Mouse (Mus musculus): ENCODE data around the gene Tarsl2. TPM values are rescaled to one million over a fixed set of nuclear protein-coding genes. Genes with fewer than 3 reads are reported as not detected.

Gene Tarsl2
- polyA plus RNA-seq, 1 experiment = 3.3 TPM

GRCm38 (mm10) chr7:65735261-65735660, 90.6 kb downstream of the Tarsl2 start:
- TF ChIP-seq MYOG (IDR thresholded peaks at IDR 0.05; ENCODE audit: control insufficient read depth, extremely low read depth, insufficient read length) = no peak
- no peak for TF ChIP-seq FOSL1 (IDR thresholded peaks at IDR 0.05; ENCODE audit: insufficient read depth, low read length, poor library complexity, severe bottlenecking)
- no peak for TF ChIP-seq CEBPB (IDR thresholded peaks at IDR 0.05; ENCODE audit: low read depth)
- no peak for TF ChIP-seq MYOD1 (IDR thresholded peaks at IDR 0.05; ENCODE audit: control insufficient read depth, insufficient read length, low read depth)
- TF ChIP-seq MAX (IDR thresholded peaks at IDR 0.05) = no peak
- TF ChIP-seq USF1 (IDR thresholded peaks at IDR 0.05; ENCODE audit: low read depth) = no peak
- TF ChIP-seq CTCF (IDR thresholded peaks at IDR 0.05; ENCODE audit: control insufficient read depth, insufficient read depth, insufficient read length) = no peak
- no peak overlapping the region for H3K4me3 ChIP-seq (ENCODE audit: insufficient read depth, poor library complexity, severe bottlenecking)
- peaks cover 18% of the 10 kb centered on the region for H3K27me3 ChIP-seq (ENCODE audit: control insufficient read depth, insufficient read depth, insufficient read length)
- no peaks in the 10 kb centered on the region for H3K36me3 ChIP-seq (ENCODE audit: control insufficient read depth, insufficient read depth)
- H3K79me2 ChIP-seq (ENCODE audit: control insufficient read depth, insufficient read depth) = no peaks in the 10 kb centered on the region
- H3ac ChIP-seq (ENCODE audit: control insufficient read depth, insufficient read length, low read depth) = no peak overlapping the region
- no peaks in the 10 kb centered on the region for H3K79me3 ChIP-seq (ENCODE audit: low read depth)

GRCm38 (mm10) chr7:65737286-65738040, 92.8 kb downstream of the Tarsl2 start:
- TF ChIP-seq USF1 (IDR thresholded peaks at IDR 0.05; ENCODE audit: low read depth) (no peak), CEBPB (IDR thresholded peaks at IDR 0.05; ENCODE audit: low read depth) (no peak), FOSL1 (IDR thresholded peaks at IDR 0.05; ENCODE audit: insufficient read depth, low read length, poor library complexity, severe bottlenecking) (no peak), MAX (IDR thresholded peaks at IDR 0.05) (no peak), CTCF (IDR thresholded peaks at IDR 0.05; ENCODE audit: control insufficient read depth, insufficient read depth, insufficient read length) (no peak), MYOD1 (IDR thresholded peaks at IDR 0.05; ENCODE audit: control insufficient read depth, insufficient read length, low read depth) (no peak), MYOG (IDR thresholded peaks at IDR 0.05; ENCODE audit: control insufficient read depth, extremely low read depth, insufficient read length) (no peak)
- no peaks in the 10 kb centered on the region for H3K79me3 ChIP-seq (ENCODE audit: low read depth)
- no peak overlapping the region for H3ac ChIP-seq (ENCODE audit: control insufficient read depth, insufficient read length, low read depth)
- no peaks in the 10 kb centered on the region for H3K79me2 ChIP-seq (ENCODE audit: control insufficient read depth, insufficient read depth)
- H3K36me3 ChIP-seq (ENCODE audit: control insufficient read depth, insufficient read depth) = no peaks in the 10 kb centered on the region
- H3K27me3 ChIP-seq (ENCODE audit: control insufficient read depth, insufficient read depth, insufficient read length) = peaks cover 14% of the 10 kb centered on the region
- no peak overlapping the region for H3K4me3 ChIP-seq (ENCODE audit: insufficient read depth, poor library complexity, severe bottlenecking)

Other genes with a start within 250 kb of the Tarsl2 start
- 19.3 TPM for gene Tjp1, start 117.1 kb upstream of the Tarsl2 start, polyA plus RNA-seq (2012; fragmentation: generic; extraction: Trizol)
- gene Tm2d3, start 46.3 kb downstream of the Tarsl2 start, polyA plus RNA-seq (2012; fragmentation: generic; extraction: Trizol) = 32.8 TPM
- gene Pcsk6, start 216.8 kb downstream of the Tarsl2 start, polyA plus RNA-seq (2012; fragmentation: generic; extraction: Trizol) = 0.06 TPM

Measured in C2C12 (cell line).